Mouse (Mus musculus) kidney, adult 2 months (tissue): ENCODE measurements around the gene Pawr.

ENCODE experiments used
- CTCF ChIP-seq: fragments of 200-500 bp; conservative IDR thresholded peaks from 2 replicates; pipeline ENCODE4 v1.5.1; 2011; ENCODE audit warnings: low read depth, mild to moderate bottlenecking, control low read depth, low read length, moderate library complexity, mixed read lengths; ENCODE audit not compliant: insufficient read depth, insufficient read length
- POLR2A ChIP-seq: fragments of 200-500 bp; IDR thresholded peaks from one replicate; pipeline ENCODE4 v1.6.1; 2011; ENCODE audit warnings: low read depth, low read length, control low read depth

DNA sequence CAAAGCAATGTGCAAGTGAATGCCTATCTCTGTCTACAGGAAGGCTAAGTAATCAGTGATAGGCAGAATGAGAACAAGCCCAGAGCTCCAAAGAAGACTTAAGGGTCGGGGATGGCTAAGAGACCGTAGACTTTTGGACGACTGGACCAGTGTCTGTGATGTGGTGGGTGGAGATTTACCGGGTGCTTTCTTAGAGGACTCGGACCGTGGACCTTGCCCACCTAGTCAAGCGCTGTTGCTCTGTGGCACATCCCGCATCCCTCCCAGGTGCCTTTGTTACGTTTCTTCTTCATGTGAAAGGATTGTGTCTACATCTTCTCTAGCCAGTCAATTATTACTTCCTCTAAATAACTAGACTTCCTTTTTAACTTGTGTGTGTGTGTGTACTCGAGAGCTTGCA, 98.6 kb downstream of the Pawr start:
- no peak for TF ChIP-seq CTCF
- no peak for TF ChIP-seq POLR2A
